Mouse (Mus musculus): ENCODE measurements at regions not wholly inside any gene's neighbourhood (a gene's known extent, or its start where the extent isn't known, plus 50 kb on each side); places are given as distances from the start of the nearest gene placed in this dataset.

- no peaks in the 10 kb centered on the region for H3K36me3 ChIP-seq
- H3K27ac ChIP-seq, result no peak overlapping the region
- no peaks in the 10 kb centered on the region for H3K9me3 ChIP-seq
- no peak overlapping the region for H3K4me2 ChIP-seq (replicated peaks)
- H3K4me1 ChIP-seq (replicated peaks), result no peaks in the 10 kb centered on the region
- no peak overlapping the region for H3K4me3 ChIP-seq (replicated peaks)
- ATAC-seq, result no peak
- no peaks in the 10 kb centered on the region for H3K27me3 ChIP-seq
- no peak overlapping the region for H3K9ac ChIP-seq (replicated peaks)
Observed at GRCm38 (mm10) chr3:115655020-115655419, 59.9 kb downstream of the S1pr1 start.

- Histone ChIP-seq H3K36me3 (no peaks in the 10 kb centered on the region), H3K9me3 (no peaks in the 10 kb centered on the region), H3K9ac (replicated peaks) (no peak overlapping the region), H3K4me2 (replicated peaks) (no peak overlapping the region), H3K4me1 (replicated peaks) (no peaks in the 10 kb centered on the region), H3K4me3 (replicated peaks) (no peak overlapping the region), H3K27me3 (no peaks in the 10 kb centered on the region), H3K27ac (no peak overlapping the region)
- 84% methylated on average over 5 of the region's 5 CpGs for WGBS
- no peak for ATAC-seq
Observed at GRCm38 (mm10) chr3:115652236-115652635, 62.6 kb downstream of the S1pr1 start.

DNA sequence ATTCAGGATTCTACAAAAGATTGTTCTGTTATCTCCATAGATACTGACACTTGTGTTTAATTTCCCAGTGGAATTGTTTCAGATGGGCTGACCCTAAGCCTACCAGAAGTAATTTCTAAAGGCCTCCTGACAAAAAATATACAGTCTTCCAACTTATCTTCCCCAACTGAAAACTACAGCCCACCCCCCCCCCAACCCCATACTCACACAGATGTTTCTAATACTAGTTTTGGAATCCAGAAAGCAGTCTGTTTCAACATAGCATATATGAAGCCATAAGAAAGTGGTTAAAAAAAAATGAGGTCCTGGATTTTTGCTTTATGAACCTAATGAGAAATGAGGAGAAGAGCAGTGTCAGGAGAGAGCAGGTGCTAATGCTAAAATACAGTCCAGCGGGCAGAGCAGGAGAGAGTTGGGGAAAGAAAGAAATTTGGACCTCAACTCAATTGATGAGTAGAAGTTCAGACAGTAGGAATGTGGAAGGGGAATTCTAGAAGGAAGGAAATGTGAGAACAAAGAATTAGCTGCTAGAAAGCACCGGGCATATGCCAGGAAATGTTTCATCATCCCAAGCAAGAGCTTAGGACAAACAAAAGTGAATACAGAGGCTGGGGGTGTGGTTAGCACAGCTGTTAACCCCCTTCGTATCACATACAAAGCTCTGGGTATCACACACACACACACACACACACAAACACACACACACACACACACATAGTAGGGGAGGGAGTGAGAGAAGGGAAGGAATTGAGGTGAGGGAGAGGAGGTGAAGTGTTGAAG, 65.3 kb downstream of the S1pr1 start:
- Histone ChIP-seq H3K4me3 (replicated peaks) (no peak overlapping the region), H3K27ac (no peak overlapping the region), H3K27me3 (no peaks in the 10 kb centered on the region), H3K9ac (replicated peaks) (no peak overlapping the region), H3K9me3 (no peaks in the 10 kb centered on the region), H3K36me3 (no peaks in the 10 kb centered on the region), H3K4me2 (replicated peaks) (no peak overlapping the region), H3K4me1 (replicated peaks) (no peaks in the 10 kb centered on the region)
- no peak for ATAC-seq
- WGBS, result 82% methylated on average over 3 of the region's 3 CpGs

DNA sequence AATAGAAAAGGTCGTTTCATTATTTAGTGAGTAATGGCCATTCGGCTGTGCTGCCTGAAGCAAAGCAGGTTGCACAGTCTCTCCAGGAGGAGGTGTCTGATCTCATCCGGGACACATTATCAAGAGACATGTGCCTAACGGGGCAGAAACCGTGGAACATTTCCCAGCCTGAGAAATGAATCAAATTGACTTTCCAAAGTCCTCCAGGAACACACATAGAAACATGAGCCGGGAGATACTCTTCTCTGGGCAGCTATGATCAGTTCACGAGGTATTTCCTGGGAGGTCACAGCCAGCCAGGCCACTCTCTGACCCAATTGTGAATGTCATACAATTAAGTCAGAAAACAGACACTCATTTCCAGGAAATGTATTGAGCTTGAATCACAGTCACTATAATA, 67.9 kb downstream of the S1pr1 start:
- Histone ChIP-seq H3K9me3 (no peaks in the 10 kb centered on the region), H3K9ac (replicated peaks) (no peak overlapping the region), H3K4me1 (replicated peaks) (peaks cover 2% of the 10 kb centered on the region), H3K4me2 (replicated peaks) (no peak overlapping the region), H3K27ac (no peak overlapping the region), H3K27me3 (no peaks in the 10 kb centered on the region), H3K36me3 (no peaks in the 10 kb centered on the region), H3K4me3 (replicated peaks) (no peak overlapping the region)
- 78% methylated on average over 7 of the region's 7 CpGs for WGBS
- no peak for ATAC-seq

DNA sequence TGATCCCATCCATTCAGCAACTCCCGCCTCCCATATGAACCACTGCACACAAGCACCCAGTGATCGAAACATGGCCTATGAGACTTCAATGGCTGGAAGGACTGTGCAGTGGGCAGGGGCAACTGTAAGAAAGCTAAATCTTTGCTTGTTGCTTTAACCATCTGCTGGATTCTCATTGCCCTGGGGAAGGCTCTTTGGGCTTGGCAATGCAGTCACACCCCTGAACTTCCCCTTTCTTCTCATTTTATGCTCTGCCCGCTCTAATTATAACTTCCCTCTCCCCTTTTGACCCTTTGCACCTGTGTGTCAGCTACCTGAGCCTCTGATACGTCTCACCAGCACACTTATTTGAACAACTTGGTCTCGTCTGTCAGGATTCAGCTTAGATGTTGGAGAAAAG, 70.6 kb downstream of the S1pr1 start:
- no peak overlapping the region for H3K27ac ChIP-seq
- no peaks in the 10 kb centered on the region for H3K9me3 ChIP-seq
- H3K4me3 ChIP-seq (replicated peaks), result no peak overlapping the region
- no peak overlapping the region for H3K4me2 ChIP-seq (replicated peaks)
- H3K4me1 ChIP-seq (replicated peaks), result peaks cover 5% of the 10 kb centered on the region
- no peaks in the 10 kb centered on the region for H3K36me3 ChIP-seq
- no peak for ATAC-seq
- 83% methylated on average over 5 of the region's 5 CpGs for WGBS
- H3K9ac ChIP-seq (replicated peaks), result no peak overlapping the region
- H3K27me3 ChIP-seq, result no peaks in the 10 kb centered on the region

- Histone ChIP-seq H3K36me3 (no peaks in the 10 kb centered on the region), H3K9me3 (no peaks in the 10 kb centered on the region), H3K27ac (no peak overlapping the region), H3K27me3 (no peaks in the 10 kb centered on the region), H3K4me1 (replicated peaks) (peaks cover 5% of the 10 kb centered on the region), H3K9ac (replicated peaks) (peak overlapping the region; percentile 61; the same call in 1 of the 2 replicates), H3K4me2 (replicated peaks) (peak overlapping the region; percentile 60), H3K4me3 (replicated peaks) (peak overlapping the region; percentile 47)
- WGBS, result 6% methylated on average over 11 of the region's 11 CpGs
- ATAC-seq, result peak; percentile 41
Observed at GRCm38 (mm10) chr3:115642846-115643260, 72.0 kb downstream of the S1pr1 start.

DNA sequence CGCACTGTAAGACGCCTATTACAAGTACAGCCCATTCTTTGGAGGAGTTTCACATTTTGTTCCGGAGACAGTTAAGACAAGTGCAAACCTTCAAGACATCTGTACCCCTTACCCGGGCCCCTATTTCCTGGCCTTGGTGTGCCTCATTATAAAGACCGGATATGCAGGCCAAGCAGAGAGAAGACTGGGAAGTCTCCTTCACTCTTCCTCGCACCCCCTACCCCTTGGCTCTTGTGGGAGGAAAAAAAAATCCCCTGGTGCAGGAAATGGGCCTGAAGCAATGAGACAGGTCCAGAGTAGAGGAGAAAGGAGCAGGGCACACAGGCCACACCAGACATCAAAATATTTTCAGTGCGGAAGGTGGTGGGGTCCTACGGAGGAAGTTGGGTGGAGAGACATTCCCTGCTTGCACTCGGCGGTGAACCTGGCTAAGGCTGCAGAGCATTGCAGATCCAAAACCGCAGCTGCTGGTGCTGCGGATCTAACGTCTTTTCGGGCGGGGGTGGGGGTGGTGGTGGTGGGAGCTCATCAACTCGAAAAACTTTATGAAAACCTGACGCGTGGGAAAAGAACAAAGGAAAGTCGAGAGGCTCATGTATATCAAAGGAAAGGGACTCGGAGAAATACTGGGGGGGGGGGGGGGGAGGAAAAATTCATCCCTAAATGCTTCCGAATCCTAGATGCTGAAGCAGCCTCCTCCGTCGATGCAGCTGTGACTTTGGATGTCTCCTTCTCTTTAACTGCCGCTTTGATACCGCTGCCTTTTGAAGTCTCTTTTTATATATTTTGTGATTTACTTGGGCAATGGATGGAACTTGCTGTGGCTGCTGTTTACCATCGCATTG, 72.6 kb downstream of the S1pr1 start:
- H3K27ac ChIP-seq, result peak overlapping the region; percentile 36; the same call in 1 of the 2 replicates
- no peaks in the 10 kb centered on the region for H3K9me3 ChIP-seq
- peak; percentile 80 for ATAC-seq
- H3K4me3 ChIP-seq (replicated peaks), result peak overlapping the region; percentile 47
- WGBS, result 9% methylated on average over 26 of the region's 26 CpGs
- H3K4me1 ChIP-seq (replicated peaks), result peaks cover 5% of the 10 kb centered on the region
- peak overlapping the region; percentile 60 for H3K4me2 ChIP-seq (replicated peaks)
- no peaks in the 10 kb centered on the region for H3K36me3 ChIP-seq
- no peaks in the 10 kb centered on the region for H3K27me3 ChIP-seq
- peak overlapping the region; percentile 61 for H3K9ac ChIP-seq (replicated peaks)

GRCm38 (mm10) chr3:115641411-115641810, 73.5 kb downstream of the S1pr1 start:
- WGBS, result 53% methylated on average over 6 of the region's 6 CpGs
- H3K27me3 ChIP-seq, result no peaks in the 10 kb centered on the region
- 0 out of 2 replicates have a peak, but pooled peaks have one; percentile 25 for ATAC-seq
- H3K27ac ChIP-seq, result no peak overlapping the region
- peak overlapping the region; percentile 60; the same call in 1 of the 2 replicates for H3K4me2 ChIP-seq (replicated peaks)
- peaks cover 5% of the 10 kb centered on the region for H3K4me1 ChIP-seq (replicated peaks)
- no peak overlapping the region for H3K4me3 ChIP-seq (replicated peaks)
- no peak overlapping the region; the same call in 1 of the 2 replicates for H3K9ac ChIP-seq (replicated peaks)
- no peaks in the 10 kb centered on the region for H3K9me3 ChIP-seq
- H3K36me3 ChIP-seq, result no peaks in the 10 kb centered on the region

DNA sequence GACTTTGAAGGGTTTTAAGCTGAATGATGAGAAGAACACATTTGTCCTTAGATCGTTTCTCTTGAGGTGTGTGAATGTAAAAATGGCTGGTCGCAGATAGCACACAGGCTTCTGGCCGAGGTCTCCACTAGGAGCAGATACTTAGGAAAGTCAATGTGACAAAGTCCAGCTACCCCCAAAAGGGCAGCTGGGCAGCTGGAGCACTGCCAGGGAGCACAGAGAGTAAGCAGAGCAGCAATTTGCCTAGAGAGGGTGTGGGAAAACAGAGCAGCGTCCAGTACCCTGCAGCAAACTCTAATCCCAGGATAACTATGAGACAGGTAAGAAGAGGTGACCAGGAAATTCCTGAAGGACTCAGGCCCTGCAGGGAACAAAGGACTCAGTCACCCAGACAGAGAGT, 79.4 kb downstream of the S1pr1 start:
- peaks cover 14% of the 10 kb centered on the region for H3K4me1 ChIP-seq (replicated peaks)
- no peaks in the 10 kb centered on the region for H3K36me3 ChIP-seq
- no peak overlapping the region for H3K27ac ChIP-seq
- no peak overlapping the region for H3K4me2 ChIP-seq (replicated peaks)
- H3K4me3 ChIP-seq (replicated peaks), result no peak overlapping the region
- no peak overlapping the region for H3K9ac ChIP-seq (replicated peaks)
- 93% methylated on average over 4 of the region's 4 CpGs for WGBS
- H3K27me3 ChIP-seq, result no peaks in the 10 kb centered on the region
- no peak for ATAC-seq
- no peaks in the 10 kb centered on the region for H3K9me3 ChIP-seq

DNA sequence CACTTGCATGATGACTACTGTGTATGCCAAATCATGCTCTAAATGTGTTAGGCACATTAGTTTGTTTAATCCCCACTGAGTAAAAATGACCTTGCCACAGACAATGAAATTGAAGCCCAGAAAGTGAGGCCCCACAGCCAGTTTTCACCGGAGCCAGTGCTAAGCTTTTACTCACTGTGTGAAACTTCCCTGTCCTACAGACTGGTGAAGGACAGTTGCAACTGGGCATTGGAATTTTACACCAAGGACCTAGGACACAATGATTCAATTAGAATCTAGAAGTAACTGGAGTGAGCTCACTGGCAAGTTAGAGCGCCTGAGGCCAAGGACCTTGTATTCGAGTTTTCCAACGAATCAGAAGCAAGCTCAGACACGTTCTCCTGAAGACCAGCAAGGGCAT, 79.8 kb downstream of the S1pr1 start:
- no peak for ATAC-seq
- H3K27me3 ChIP-seq, result no peaks in the 10 kb centered on the region
- no peak overlapping the region for H3K4me2 ChIP-seq (replicated peaks)
- no peak overlapping the region for H3K27ac ChIP-seq
- H3K9me3 ChIP-seq, result no peaks in the 10 kb centered on the region
- no peaks in the 10 kb centered on the region for H3K36me3 ChIP-seq
- H3K9ac ChIP-seq (replicated peaks), result no peak overlapping the region
- 92% methylated on average over 5 of the region's 5 CpGs for whole genome bisulfite sequencing
- peaks cover 14% of the 10 kb centered on the region for H3K4me1 ChIP-seq (replicated peaks)
- no peak overlapping the region for H3K4me3 ChIP-seq (replicated peaks)

DNA sequence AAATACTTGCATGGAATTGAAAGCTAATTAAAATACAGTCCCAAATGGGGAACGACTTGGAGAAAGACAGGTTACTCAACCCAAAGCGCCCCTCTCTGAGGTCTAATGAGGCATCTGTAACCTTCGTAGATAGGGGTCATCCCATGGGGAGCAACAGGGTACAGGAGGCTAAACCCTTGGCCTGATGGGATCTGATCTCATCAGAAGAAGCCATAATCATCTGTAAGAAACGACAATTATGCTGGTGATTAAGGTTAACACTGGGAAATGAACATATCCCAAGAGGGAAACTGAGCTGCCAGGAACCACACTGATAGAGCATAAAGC, 82.5 kb downstream of the S1pr1 start:
- peak; percentile 34; the same call in 1 of the 2 replicates for ATAC-seq
- WGBS, result 38% methylated on average over 4 of the region's 4 CpGs
- Histone ChIP-seq H3K27me3 (no peaks in the 10 kb centered on the region), H3K9ac (replicated peaks) (no peak overlapping the region), H3K9me3 (no peaks in the 10 kb centered on the region), H3K27ac (peak overlapping the region; percentile 78), H3K4me3 (replicated peaks) (no peak overlapping the region), H3K36me3 (no peaks in the 10 kb centered on the region), H3K4me1 (replicated peaks) (peaks cover 14% of the 10 kb centered on the region), H3K4me2 (replicated peaks) (0 out of 2 replicates have a peak overlapping the region, but pooled peaks have one; percentile 17)

All from midbrain, embryonic 13.5 days (tissue).